Mouse (Mus musculus) gastrocnemius, postnatal 36 days (tissue): ENCODE measurements around the gene Phf2. TPM values are rescaled to one million over a fixed set of nuclear protein-coding genes. Genes with fewer than 3 reads are reported as not detected.
A peak's percentile ranks its signal among the peaks of the same experiment; 100 is the strongest.
"Not testable (repeated sequence)": the region's sequence is repeated elsewhere in the genome, so short reads cannot be mapped to it uniquely, and the experiment has no call there.

Experiments used
- DNase-seq, 2 experiments: peaks; one replicate each; pipeline ENCODE4 v3.0.0; 2022
- intact Hi-C: fragments of 180-260 bp; cut with DNase I; formaldehyde crosslinking; loops from one replicate; pipeline ENCODE4 v1.15.1; 2025
- total RNA-seq, 2 experiments: library from RNA; stranded (reverse); gene quantifications; 2 replicates each; pipeline ENCODE4 v1.2.3; 2021

The Phf2 gene
- total RNA-seq, 2 experiments from 2014 or later: 23.7 to 28.5 TPM

- DNase-seq: no peak
- intact Hi-C loops: loop anchor here (10.0 kb wide), 1 partner anchor 280 kb away; no protein-coding TSS in a partner anchor
Measured at GRCm38 (mm10) chr13:48814406-48814805, 56.5 kb downstream of the Phf2 start.

- DNase-seq: no peak
- intact Hi-C loops: loop anchor here (10.0 kb wide), 1 partner anchor 276 kb away; no protein-coding TSS in a partner anchor
Measured at GRCm38 (mm10) chr13:48810991-48811390, 59.9 kb downstream of the Phf2 start.

GRCm38 (mm10) chr13:48810274-48810823 lies 60.6 kb downstream of the Phf2 start:
- intact Hi-C loops: loop anchor here (10.0 kb wide), 1 partner anchor 276 kb away; no protein-coding TSS in a partner anchor
- no peak for DNase-seq

GRCm38 (mm10) chr13:48809668-48810067 lies 61.3 kb downstream of the Phf2 start:
- intact Hi-C loops: loop anchor here (10.0 kb wide), 1 partner anchor 275 kb away; no protein-coding TSS in a partner anchor
- DNase-seq: not testable (repeated sequence)

GRCm38 (mm10) chr13:48807481-48808031 lies 63.4 kb downstream of the Phf2 start:
- DNase-seq: peak; percentile 35 to 60
- intact Hi-C loops: no loop called here

- intact Hi-C loops: loop anchor here (5.0 kb wide), 1 partner anchor 70 kb away; no protein-coding TSS in a partner anchor
Measured at GRCm38 (mm10) chr13:48802181-48802580, 68.7 kb downstream of the Phf2 start.

GRCm38 (mm10) chr13:48800850-48801546 lies 69.9 kb downstream of the Phf2 start:
- intact Hi-C loops: loop anchor here (1.0 to 5.0 kb wide), 2 partner anchors 69 to 146 kb away; no protein-coding TSS in a partner anchor
- peak; percentile 53 to 63 for DNase-seq

More at GRCm38 (mm10) chr13:48802181-48802580, 68.7 kb downstream of the Phf2 start:
- DNase-seq: no peak

- peak; percentile 43 to 48 for DNase-seq
- intact Hi-C loops: no loop called here
Measured at GRCm38 (mm10) chr13:48798256-48798771, 72.6 kb downstream of the Phf2 start.

- no peak for DNase-seq
- intact Hi-C loops: no loop called here
Measured at GRCm38 (mm10) chr13:48796906-48797305, 74.0 kb downstream of the Phf2 start.

- no peak for DNase-seq
- intact Hi-C loops: no loop called here
Measured at GRCm38 (mm10) chr13:48795711-48796110, 75.2 kb downstream of the Phf2 start.

GRCm38 (mm10) chr13:48784594-48785298 lies 86.2 kb downstream of the Phf2 start:
- no peak for DNase-seq
- intact Hi-C loops: no loop called here

- intact Hi-C loops: no loop called here
- DNase-seq: no peak
Measured at GRCm38 (mm10) chr13:48784151-48784550, 86.8 kb downstream of the Phf2 start.

GRCm38 (mm10) chr13:48782727-48783725 lies 87.9 kb downstream of the Phf2 start:
- peak in 1 of 2 experiments; percentile 30 for DNase-seq
- intact Hi-C loops: no loop called here

GRCm38 (mm10) chr13:48780345-48781010 lies 90.4 kb downstream of the Phf2 start:
- intact Hi-C loops: no loop called here
- no peak for DNase-seq

GRCm38 (mm10) chr13:48779592-48780344 lies 91.2 kb downstream of the Phf2 start:
- DNase-seq: no peak
- intact Hi-C loops: no loop called here

- no peak for DNase-seq
- intact Hi-C loops: no loop called here
Measured at GRCm38 (mm10) chr13:48778138-48778537, 92.8 kb downstream of the Phf2 start.

GRCm38 (mm10) chr13:48774506-48774905 lies 96.4 kb downstream of the Phf2 start:
- no peak for DNase-seq
- intact Hi-C loops: no loop called here

GRCm38 (mm10) chr13:48768109-48768508 lies 102.8 kb downstream of the Phf2 start:
- intact Hi-C loops: no loop called here
- DNase-seq: no peak
